Mouse (Mus musculus): ENCODE data around the gene Gm17482. TPM values are rescaled to one million over a fixed set of nuclear protein-coding genes. Genes with fewer than 3 reads are reported as not detected.

Gm17482 gene
- total and polyA plus RNA-seq, 3 experiments: not detected

DNA sequence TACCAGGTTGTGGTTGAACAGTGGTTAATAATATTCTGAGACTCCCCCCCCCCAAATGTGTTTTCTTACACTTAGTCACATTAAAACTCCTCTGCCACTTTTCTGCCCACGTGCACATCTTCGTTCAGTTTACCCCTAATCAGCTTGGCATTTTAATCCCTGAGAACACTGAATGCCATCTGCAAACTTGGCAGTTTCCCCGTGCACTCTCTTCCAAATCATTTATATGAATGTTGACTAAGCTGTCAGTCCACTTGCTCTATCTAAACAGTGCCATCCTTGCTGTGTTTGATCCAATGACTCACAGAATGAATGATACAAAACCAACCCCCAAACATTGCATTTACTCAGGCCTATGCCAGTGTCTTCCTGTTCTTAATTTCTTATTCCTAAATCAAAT is 1.6 kb upstream of the Gm17482 start:
- Histone ChIP-seq H3K79me2 (ENCODE audit: control insufficient read depth, insufficient read depth, low read length, poor library complexity) (no peaks in the 10 kb centered on the region), H3K9ac (ENCODE audit: control insufficient read depth, low read depth, low read length, poor library complexity, severe bottlenecking) (no peak overlapping the region), H3K4me3 (ENCODE audit: control insufficient read depth in 1 of 2, insufficient read depth in 1 of 2, low read depth in 2 of 2, low read length in 2 of 2) (no peak overlapping the region), H3K27ac (ENCODE audit: control insufficient read depth, low read depth, low read length) (no peak overlapping the region), H3K4me1 (ENCODE audit: control insufficient read depth in 1 of 2, insufficient read depth in 2 of 2, low read length in 2 of 2) (no peaks in the 10 kb centered on the region), H3K9me3 (replicated peaks; ENCODE audit: insufficient read depth, low read length) (no peaks in the 10 kb centered on the region), H3K36me3 (ENCODE audit: control insufficient read depth in 1 of 2, insufficient read depth in 2 of 2, low read length in 2 of 2) (no peaks in the 10 kb centered on the region), H3K27me3 (ENCODE audit: control insufficient read depth in 1 of 2, insufficient read depth in 2 of 2, low read length in 2 of 2) (peaks cover 2 to 7% of the 10 kb centered on the region in 2 experiments)
- no peak for DNase-seq (ENCODE audit: low read depth, low spot score)
- TF ChIP-seq UBTF (IDR thresholded peaks at IDR 0.05; ENCODE audit: borderline replicate concordance, insufficient read depth, low read depth, low read length) (no peak), MXI1 (IDR thresholded peaks at IDR 0.05; ENCODE audit: low read depth, low read length) (no peak), RAD21 (IDR thresholded peaks at IDR 0.05; ENCODE audit: low read depth, low read length) (no peak), EP300 (IDR thresholded peaks at IDR 0.05; ENCODE audit: low read depth in 1 of 2, low read length in 2 of 2) (no peak), RCOR1 (IDR thresholded peaks at IDR 0.05; ENCODE audit: low read depth, low read length) (no peak), JUND (IDR thresholded peaks at IDR 0.05; ENCODE audit: low read depth, low read length) (no peak), GABPA (IDR thresholded peaks at IDR 0.05; ENCODE audit: low read depth, low read length) (no peak), ZNF384 (IDR thresholded peaks at IDR 0.05; ENCODE audit: low read depth, low read length) (no peak), ELF1 (IDR thresholded peaks at IDR 0.05; ENCODE audit: low read depth, low read length) (no peak), E2F4 (IDR thresholded peaks at IDR 0.05; ENCODE audit: borderline replicate concordance, low read depth, low read length) (no peak), POLR2AphosphoS2 (IDR thresholded peaks at IDR 0.05; ENCODE audit: low read length) (no peak), TCF12 (IDR thresholded peaks at IDR 0.05; ENCODE audit: low read depth, low read length) (no peak), BHLHE40 (IDR thresholded peaks at IDR 0.05; ENCODE audit: borderline replicate concordance, low read depth, low read length) (no peak), ZMIZ1 (IDR thresholded peaks at IDR 0.05; ENCODE audit: low read depth, low read length) (no peak), SIN3A (IDR thresholded peaks at IDR 0.05; ENCODE audit: low read length) (no peak), USF2 (IDR thresholded peaks at IDR 0.05; ENCODE audit: borderline replicate concordance in 1 of 2, insufficient read depth in 1 of 2, low read depth in 1 of 2, low read length in 2 of 2) (no peak)

DNA sequence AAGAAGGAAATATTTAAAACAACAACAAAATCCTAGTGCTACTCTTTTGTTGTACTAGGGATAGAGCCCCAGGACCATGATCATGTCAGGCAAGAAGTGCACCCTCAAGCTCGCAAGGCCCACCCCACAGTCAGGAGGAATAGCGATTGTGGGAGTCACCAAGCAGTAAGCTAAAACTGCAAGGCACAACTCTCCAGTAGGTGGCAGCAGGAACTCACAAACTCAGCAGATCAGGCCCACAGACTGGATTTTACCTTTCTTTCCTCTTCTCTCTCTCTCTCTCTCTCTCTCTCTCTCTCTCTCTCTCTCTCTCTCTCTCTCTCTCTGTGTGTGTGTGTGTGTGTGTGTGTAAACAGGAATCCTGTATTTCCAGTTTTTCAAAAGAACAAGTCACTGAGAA is 386 bp downstream of the Gm17482 start:
- Histone ChIP-seq H3K36me3 (ENCODE audit: control insufficient read depth in 1 of 2, insufficient read depth in 2 of 2, low read length in 2 of 2) (no peaks in the 10 kb centered on the region), H3K9me3 (replicated peaks; ENCODE audit: insufficient read depth, low read length) (no peaks in the 10 kb centered on the region), H3K27ac (ENCODE audit: control insufficient read depth, low read depth, low read length) (no peak overlapping the region), H3K4me3 (ENCODE audit: control insufficient read depth in 1 of 2, insufficient read depth in 1 of 2, low read depth in 2 of 2, low read length in 2 of 2) (no peak overlapping the region), H3K79me2 (ENCODE audit: control insufficient read depth, insufficient read depth, low read length, poor library complexity) (no peaks in the 10 kb centered on the region), H3K27me3 (ENCODE audit: control insufficient read depth in 1 of 2, insufficient read depth in 2 of 2, low read length in 2 of 2) (peaks cover under 1 to 7% of the 10 kb centered on the region in 2 experiments), H3K9ac (ENCODE audit: control insufficient read depth, low read depth, low read length, poor library complexity, severe bottlenecking) (no peak overlapping the region), H3K4me1 (ENCODE audit: control insufficient read depth in 1 of 2, insufficient read depth in 2 of 2, low read length in 2 of 2) (no peaks in the 10 kb centered on the region)
- TF ChIP-seq JUND (IDR thresholded peaks at IDR 0.05; ENCODE audit: low read depth, low read length) (peak; percentile 76; the same call in 1 of the 2 replicates), UBTF (IDR thresholded peaks at IDR 0.05; ENCODE audit: borderline replicate concordance, insufficient read depth, low read depth, low read length) (no peak), ZMIZ1 (IDR thresholded peaks at IDR 0.05; ENCODE audit: low read depth, low read length) (no peak), ZC3H11A (IDR thresholded peaks at IDR 0.05; ENCODE audit: low read depth, low read length) (peak; percentile 87), ETS1 (IDR thresholded peaks at IDR 0.05; ENCODE audit: low read depth, low read length) (no peak), MAX (IDR thresholded peaks at IDR 0.05; ENCODE audit: low read length) (no peak), MYC (IDR thresholded peaks at IDR 0.05; ENCODE audit: low read depth, low read length) (no peak), SMC3 (IDR thresholded peaks at IDR 0.05; ENCODE audit: low read depth, low read length) (peak; percentile 94), RAD21 (IDR thresholded peaks at IDR 0.05; ENCODE audit: low read depth, low read length) (peak; percentile 88), CTCF (IDR thresholded peaks at IDR 0.05 in 2 of 3, conservative IDR thresholded peaks at IDR 0.05 in 1 of 3; ENCODE audit: control insufficient read depth in 1 of 3, insufficient read depth in 1 of 3, low read depth in 2 of 3, low read length in 3 of 3, poor library complexity in 1 of 3, severe bottlenecking in 1 of 3) (peak; percentile 69 to 84 (median 83))
- peak; percentile 76 for DNase-seq (ENCODE audit: low read depth, low spot score)
